Mouse (Mus musculus): ENCODE data around the gene Gap43.

DNA sequence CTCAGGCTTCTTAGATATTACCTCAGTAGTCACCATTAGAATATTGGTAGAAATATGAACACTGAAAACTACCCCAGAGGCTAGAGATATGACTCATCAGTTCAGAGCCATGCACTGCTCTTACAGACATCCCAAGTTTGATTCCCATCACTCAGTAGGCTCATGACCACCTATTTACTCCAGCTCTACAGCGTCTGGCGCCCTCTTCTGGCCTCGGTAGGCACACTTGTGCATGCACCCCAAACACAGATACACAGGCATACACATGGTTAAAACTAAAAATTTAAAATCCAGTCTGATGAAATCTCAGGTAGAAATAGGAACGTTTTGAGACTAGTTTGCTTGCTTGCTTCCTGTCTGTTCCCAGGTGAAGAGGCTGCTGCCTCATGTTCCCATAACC, 109.1 kb downstream of the Gap43 start:
- peak; percentile 1; the same call in 1 of the 2 replicates for TF ChIP-seq CTCF (IDR thresholded peaks at IDR 0.05; ENCODE audit: borderline replicate concordance, extremely low read depth, insufficient read depth, insufficient read length)
- no peak for TF ChIP-seq POLR2A (IDR thresholded peaks at IDR 0.05; ENCODE audit: borderline replicate concordance, extremely low read depth, insufficient read depth, insufficient read length, poor library complexity, severe bottlenecking)
